Mouse (Mus musculus): ENCODE results near the gene Hist2h3c1. TPM values are rescaled to one million over a fixed set of nuclear protein-coding genes. Genes with fewer than 3 reads are reported as not detected.
"Not testable (repeated sequence)": the region's sequence is repeated elsewhere in the genome, so short reads cannot be mapped to it uniquely, and the experiment has no call there.

The Hist2h3c1 gene
- total RNA-seq, 2 experiments from 2014 or later: not detected

DNA sequence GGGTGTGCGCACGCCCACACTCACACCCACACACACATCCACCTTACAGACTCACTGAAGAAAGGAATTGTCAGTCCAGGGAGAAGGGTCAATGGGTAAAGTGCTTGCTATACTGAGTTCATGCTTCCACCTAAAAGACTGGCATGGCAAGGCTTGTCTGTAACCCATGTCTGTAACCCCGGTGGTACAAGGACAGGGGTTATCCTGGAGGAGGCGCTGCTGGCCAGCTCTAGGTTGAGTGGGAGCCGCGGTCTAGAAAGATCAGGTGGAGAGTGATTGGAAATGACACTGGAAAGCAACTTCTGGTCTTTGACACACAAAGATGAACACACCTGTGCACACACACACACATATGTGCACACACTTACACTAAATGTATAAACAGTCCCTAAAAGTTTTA, 34.2 kb downstream of the Hist2h3c1 start:
- no peak for DNase-seq (ENCODE audit: low spot score in 2 of 2)

DNA sequence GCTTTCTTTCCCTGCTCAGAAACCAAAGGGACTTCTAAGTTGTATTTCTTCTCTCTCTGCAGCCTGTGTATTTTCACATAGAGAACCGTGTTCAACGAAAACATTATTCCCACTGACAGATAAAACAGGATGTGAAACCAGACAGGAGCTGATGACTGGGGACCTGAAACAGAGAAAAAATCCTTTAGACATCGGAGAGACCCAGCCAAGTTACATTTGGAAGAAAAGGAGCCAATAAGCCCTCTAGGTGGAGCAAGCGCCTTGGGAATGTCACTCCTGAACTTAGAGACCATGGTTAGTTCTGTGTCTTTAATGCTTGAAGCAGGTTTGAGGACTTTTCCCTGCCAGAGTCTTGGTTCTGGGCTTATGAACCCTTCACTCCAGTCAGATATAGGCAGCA, 38.0 kb downstream of the Hist2h3c1 start:
- DNase-seq (ENCODE audit: low spot score in 2 of 2): peak in 1 of 2 experiments; percentile 59

DNA sequence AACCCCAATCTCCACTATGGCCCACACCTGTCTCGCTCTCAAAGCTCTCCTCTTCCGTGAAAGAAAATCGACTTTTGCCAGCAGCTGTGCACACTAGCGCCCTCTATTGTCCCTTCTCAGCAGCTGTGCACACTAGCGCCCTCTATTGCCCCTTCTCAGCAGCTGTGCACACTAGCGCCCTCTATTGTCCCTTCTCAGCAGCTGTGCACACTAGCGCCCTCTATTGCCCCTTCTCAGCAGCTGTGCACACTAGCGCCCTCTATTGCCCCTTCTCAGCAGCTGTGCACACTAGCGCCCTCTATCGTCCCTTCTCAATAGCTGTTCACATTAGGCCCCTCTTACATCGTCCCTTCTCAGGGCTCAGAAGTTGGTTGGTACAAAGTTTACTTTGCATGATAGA, 40.8 kb downstream of the Hist2h3c1 start:
- DNase-seq (ENCODE audit: low spot score in 2 of 2): not testable (repeated sequence)

DNA sequence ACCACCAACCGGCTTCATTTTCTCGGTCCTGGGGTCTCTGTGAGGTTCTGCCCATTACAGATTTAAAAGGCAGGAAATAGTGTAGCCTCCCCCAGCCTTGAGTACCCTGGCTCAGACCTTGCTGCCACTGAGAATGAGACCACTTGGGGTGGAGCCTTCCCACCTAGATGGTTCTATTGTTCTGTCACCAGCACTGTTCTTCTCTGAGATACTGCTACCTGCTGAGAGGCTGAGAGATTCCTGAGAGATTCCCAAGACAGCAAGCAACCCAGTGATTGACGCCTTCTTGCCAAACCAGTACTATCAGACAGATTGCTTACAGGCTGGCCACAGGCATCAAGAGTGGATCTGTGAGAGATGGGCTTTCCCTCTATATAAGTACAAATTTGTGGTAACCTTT, 42.7 kb downstream of the Hist2h3c1 start:
- no peak for DNase-seq (ENCODE audit: low spot score in 2 of 2)

DNA sequence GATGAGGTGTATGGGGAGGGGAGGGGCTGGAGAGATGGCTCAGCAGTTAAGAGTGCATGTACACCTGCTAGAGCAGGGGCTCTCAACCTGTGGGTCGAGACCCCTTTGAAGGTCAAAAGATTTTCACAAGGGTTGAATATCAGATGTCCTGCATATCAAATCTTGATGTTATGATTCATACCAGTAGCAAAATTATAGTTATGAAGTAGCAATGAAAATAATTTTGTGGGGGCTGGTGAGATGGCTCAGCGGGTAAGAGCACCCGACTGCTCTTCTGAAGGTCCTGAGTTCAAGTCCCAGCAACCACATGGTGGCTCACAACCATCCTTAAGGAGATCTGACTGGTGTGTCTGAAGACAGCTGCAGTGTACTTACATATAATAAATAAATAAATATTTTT, 44.2 kb downstream of the Hist2h3c1 start:
- DNase-seq (ENCODE audit: low spot score in 2 of 2): not testable (repeated sequence)

DNA sequence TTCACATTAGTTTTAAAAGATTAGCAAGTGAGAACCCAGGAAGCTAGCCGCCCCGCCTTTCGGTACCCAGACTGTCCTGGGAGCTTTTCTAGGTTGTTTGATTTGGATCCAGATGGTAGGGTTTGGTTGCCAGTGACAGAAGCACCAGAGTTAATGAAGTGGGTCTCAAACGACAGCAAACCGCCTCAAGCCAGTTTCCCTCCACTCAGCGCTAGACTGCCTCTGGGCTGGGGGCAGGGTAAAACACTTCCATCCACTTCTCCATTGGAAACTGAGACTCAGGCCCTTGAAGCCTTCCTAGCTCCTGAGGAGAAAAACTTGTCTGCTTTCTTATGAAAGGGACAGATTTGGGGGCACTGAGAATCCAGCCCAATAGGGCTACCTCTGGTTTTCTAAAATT, 46.2 kb downstream of the Hist2h3c1 start:
- DNase-seq (ENCODE audit: low spot score in 2 of 2): no peak

DNA sequence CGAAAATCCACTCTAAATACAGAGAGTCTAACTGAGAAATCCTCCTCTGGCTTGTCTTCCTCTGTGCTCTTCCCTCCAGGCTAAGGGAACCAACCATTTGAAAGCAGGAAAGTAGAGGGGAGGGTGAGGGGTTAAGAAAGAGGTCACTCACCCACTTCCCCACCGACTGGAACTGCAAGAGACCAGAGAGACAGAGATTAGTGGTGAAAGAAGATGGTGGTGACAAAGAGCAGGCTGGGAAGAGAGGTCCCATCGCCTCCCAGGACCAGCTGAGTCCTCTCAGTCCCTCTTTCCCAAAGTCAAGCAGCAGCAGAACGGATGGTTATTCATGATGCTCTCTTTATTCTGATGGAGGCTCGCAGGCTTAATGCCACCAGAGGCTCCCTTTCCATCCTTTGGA, 46.9 kb downstream of the Hist2h3c1 start:
- no peak for DNase-seq (ENCODE audit: low spot score in 2 of 2)

DNA sequence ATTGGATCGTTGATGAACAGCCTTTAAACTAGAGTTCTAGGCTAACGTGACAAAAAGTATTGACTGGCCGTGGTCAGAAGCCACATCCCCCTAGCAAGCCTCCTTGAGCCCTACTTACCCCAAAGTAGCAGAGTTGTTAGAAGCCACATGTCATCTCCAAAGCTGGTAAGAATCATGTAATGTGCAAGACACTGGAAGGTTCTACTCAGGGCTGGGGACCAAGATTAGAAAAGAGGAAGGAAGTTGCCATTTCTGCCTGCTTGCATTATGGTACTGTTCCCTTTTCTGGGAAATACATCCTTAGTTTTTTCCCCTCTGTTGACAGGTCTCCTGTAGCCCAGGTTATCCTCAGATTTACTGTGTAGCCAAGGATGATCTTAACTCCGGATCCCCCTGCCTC, 47.3 kb downstream of the Hist2h3c1 start, which contains the start of gene Fcgr1:
TSS of gene Fcgr1 (minus strand) at position 183 of the 400 bp plus-strand sequence.
- DNase-seq (ENCODE audit: low spot score in 2 of 2): no peak

Small RNA genes within 50 kb of the gene (microRNA-seq; reads per million reads assigned to microRNA genes)
- gene Gm44492 (0 reads per million in 2 experiments), gene Gm47311 (0 reads per million in 2 experiments), gene Gm47313 (0 reads per million in 2 experiments)

Other genes with a start within 250 kb of the Hist2h3c1 start
- 10 to 100 TPM; 43.7 to 45.6 TPM for gene Vps45, start 188.2 kb upstream of the Hist2h3c1 start, total RNA-seq (2021)
- gene Otud7b, start 142.2 kb upstream of the Hist2h3c1 start, total RNA-seq (2021): 10 to 100 TPM; 40.1 to 40.8 TPM
- 1 to 10 TPM; 4.0 to 6.8 TPM for gene Mtmr11, start 84.7 kb upstream of the Hist2h3c1 start, total RNA-seq (2021)
- gene Sf3b4, start 74.4 kb upstream of the Hist2h3c1 start, total RNA-seq (2021): 10 to 100 TPM; 50.4 to 51.0 TPM
- 100 to 1,000 TPM; 359 to 373 TPM for gene Sv2a, start 65.5 kb upstream of the Hist2h3c1 start, total RNA-seq (2021)
- gene Bola1, start 27.0 kb upstream of the Hist2h3c1 start, total RNA-seq (2021): 10 to 100 TPM; 18.2 to 19.4 TPM
- gene Hist2h2ab, start 26.8 kb upstream of the Hist2h3c1 start, total RNA-seq (2021): 10 to 100 TPM; 10.4 to 10.6 TPM
- 10 to 100 TPM; 24.5 to 27.2 TPM for gene Hist2h2ac, start 25.8 kb upstream of the Hist2h3c1 start, total RNA-seq (2021)
- gene Hist2h2be, start 25.6 kb upstream of the Hist2h3c1 start, total RNA-seq (2021): 1 to 10 TPM; 8.3 to 9.0 TPM
- gene Hist2h3c2, start 7.6 kb upstream of the Hist2h3c1 start, total RNA-seq (2021): 10 to 100 TPM in 1 of 2 experiments, 1 to 10 TPM in 1; 7.7 to 11.1 TPM
- 100 to 1,000 TPM; 207 to 216 TPM for gene Hist2h2aa2, start 6.4 kb upstream of the Hist2h3c1 start, total RNA-seq (2021)
- gene Hist2h2aa1, start 1.2 kb upstream of the Hist2h3c1 start, total RNA-seq (2021): 10 to 100 TPM in 1 of 2 experiments, 1 to 10 TPM in 1; 8.7 to 12.8 TPM
- gene Hist2h4, start 16.6 kb downstream of the Hist2h3c1 start, total RNA-seq (2021): 10 to 100 TPM; 33.3 to 33.7 TPM
- gene Hist2h3b, start 22.0 kb downstream of the Hist2h3c1 start, total RNA-seq (2021): 10 to 100 TPM; 35.3 to 37.8 TPM
- gene Hist2h2bb, start 23.1 kb downstream of the Hist2h3c1 start, total RNA-seq (2021): 100 to 1,000 TPM; 146 to 147 TPM
- 1 to 10 TPM; 1.9 to 3.8 TPM for gene Fcgr1, start 47.3 kb downstream of the Hist2h3c1 start, total RNA-seq (2021)
- not detected for gene BC107364, start 205.6 kb downstream of the Hist2h3c1 start, total RNA-seq (2021)